Mouse (Mus musculus) midbrain, embryonic 15.5 days (tissue): Measurements from ENCODE around the gene Cdca5. TPM values are rescaled to one million over a fixed set of nuclear protein-coding genes. Genes with fewer than 3 reads are reported as not detected.

Experiments
- ATAC-seq: fragments of 200-750 bp; cut with Nextera tagmentation; replicated peaks from 2 replicates; pipeline ENCODE4 v1.8.0; 2017; ENCODE audit warnings: moderate TSS enrichment
- H3K27ac ChIP-seq: fragments of 300-500 bp; sonication (generic); 2 replicates; pipeline ENCODE4 v1.5.1; 2015; ENCODE audit warnings: mild to moderate bottlenecking, inconsistent platforms
- H3K27me3 ChIP-seq: fragments of 300-500 bp; sonication (generic); replicated peaks from 2 replicates; pipeline ENCODE4 v1.6.1; 2015; ENCODE audit warnings: inconsistent platforms
- H3K36me3 ChIP-seq: fragments of 300-500 bp; sonication (generic); replicated peaks from 2 replicates; pipeline ENCODE4 v1.6.1; 2015; ENCODE audit warnings: inconsistent platforms
- H3K4me1 ChIP-seq: fragments of 300-500 bp; sonication (generic); 2 replicates; pipeline ENCODE4 v1.6.1; 2015; ENCODE audit warnings: inconsistent platforms
- H3K4me2 ChIP-seq: fragments of 300-500 bp; sonication (generic); 2 replicates; pipeline ENCODE4 v1.6.1; 2015; ENCODE audit warnings: inconsistent platforms, mild to moderate bottlenecking, moderate library complexity
- H3K4me3 ChIP-seq: fragments of 300-500 bp; sonication (generic); 2 replicates; pipeline ENCODE4 v1.5.1; 2015; ENCODE audit warnings: mild to moderate bottlenecking, inconsistent platforms
- H3K9ac ChIP-seq: fragments of 300-500 bp; sonication (generic); 2 replicates; pipeline ENCODE4 v1.6.1; 2015; ENCODE audit warnings: mild to moderate bottlenecking, inconsistent platforms
- H3K9me3 ChIP-seq: fragments of 300-500 bp; sonication (generic); 2 replicates; pipeline ENCODE4 v1.6.1; 2016; ENCODE audit warnings: inconsistent platforms
- WGBS: fragments of 180-500 bp; shearing (Covaris S2); methylation state at CpG from one replicate; pipeline ENCODE4 v1.1.7; 2015; ENCODE audit warnings: mixed read lengths; 5-methylcytosine and 5-hydroxymethylcytosine counted together
- polyA plus RNA-seq: library from polyadenylated mRNA; unstranded; fragments of >200 nt; fragmentation: Nextera tagmentation; extraction: Ambion mirVana; gene quantifications from 2 replicates; pipeline ENCODE4 v1.2.1, GENCODE M21; 2015

The Cdca5 gene
- polyA plus RNA-seq, 1 experiment from 2014 or later = 5.1 TPM

- WGBS = 42% methylated on average over 5 of the region's 5 CpGs
- peak overlapping the region; percentile 66 for H3K4me3 ChIP-seq
- peak; percentile 16 for ATAC-seq
- peak overlapping the region; percentile 93 for H3K27ac ChIP-seq
- H3K36me3 ChIP-seq = peaks cover 18% of the 10 kb centered on the region
- no peaks in the 10 kb centered on the region for H3K9me3 ChIP-seq
- H3K4me2 ChIP-seq = peak overlapping the region; percentile 95
- H3K4me1 ChIP-seq = peaks cover 46% of the 10 kb centered on the region
- peak overlapping the region; percentile 87 for H3K9ac ChIP-seq
- H3K27me3 ChIP-seq = no peaks in the 10 kb centered on the region
Measured at GRCm38 (mm10) chr19:6066571-6066970, 18.2 kb upstream of the Cdca5 start.

- H3K4me3 ChIP-seq = peak overlapping the region; percentile 66
- peak; percentile 79 for ATAC-seq
- no peaks in the 10 kb centered on the region for H3K9me3 ChIP-seq
- peaks cover 19% of the 10 kb centered on the region for H3K36me3 ChIP-seq
- 2% methylated on average over 30 of the region's 30 CpGs for WGBS
- H3K9ac ChIP-seq = peak overlapping the region; percentile 87
- H3K27me3 ChIP-seq = no peaks in the 10 kb centered on the region
- H3K4me1 ChIP-seq = peaks cover 40% of the 10 kb centered on the region
- peak overlapping the region; percentile 95 for H3K4me2 ChIP-seq
- peak overlapping the region; percentile 93 for H3K27ac ChIP-seq
Measured at GRCm38 (mm10) chr19:6067011-6067723, 17.6 kb upstream of the Cdca5 start.

- 9% methylated on average over 33 of the region's 33 CpGs for WGBS
- H3K4me2 ChIP-seq = peak within 1 kb of the TSS; percentile 95
Measured at GRCm38 (mm10) chr19:6067724-6068415, 16.9 kb upstream of the Cdca5 start, which contains the start of gene Tm7sf2. TSS of gene Tm7sf2 (minus strand) at chr19:6068373.

GRCm38 (mm10) chr19:6068951-6069350 is 15.8 kb upstream of the Cdca5 start:
- 81% methylated on average over 4 of the region's 4 CpGs for WGBS
- H3K4me3 ChIP-seq = no peak overlapping the region
- no peak overlapping the region for H3K4me2 ChIP-seq
- H3K36me3 ChIP-seq = peaks cover 23% of the 10 kb centered on the region
- peaks cover 24% of the 10 kb centered on the region for H3K4me1 ChIP-seq
- no peaks in the 10 kb centered on the region for H3K9me3 ChIP-seq
- no peak for ATAC-seq
- H3K27me3 ChIP-seq = no peaks in the 10 kb centered on the region
- no peak overlapping the region for H3K27ac ChIP-seq
- H3K9ac ChIP-seq = no peak overlapping the region

More at GRCm38 (mm10) chr19:6067724-6068415, 16.9 kb upstream of the Cdca5 start, which contains the start of gene Tm7sf2:
- Histone ChIP-seq H3K36me3 (peaks cover 19% of the 10 kb centered on the region), H3K4me3 (peak within 1 kb of the TSS; percentile 66), H3K27ac (peak within 1 kb of the TSS; percentile 93), H3K9ac (peak within 1 kb of the TSS; percentile 87), H3K27me3 (no peaks in the 10 kb centered on the region), H3K4me1 (peaks cover 33% of the 10 kb centered on the region), H3K9me3 (no peaks in the 10 kb centered on the region)
- peak; percentile 94 for ATAC-seq

GRCm38 (mm10) chr19:6069851-6070250 is 14.9 kb upstream of the Cdca5 start:
- no peak overlapping the region for H3K27ac ChIP-seq
- no peaks in the 10 kb centered on the region for H3K9me3 ChIP-seq
- H3K27me3 ChIP-seq = no peaks in the 10 kb centered on the region
- no peak for ATAC-seq
- peaks cover 23% of the 10 kb centered on the region for H3K36me3 ChIP-seq
- H3K4me3 ChIP-seq = no peak overlapping the region
- no peak overlapping the region for H3K4me2 ChIP-seq
- H3K4me1 ChIP-seq = peaks cover 24% of the 10 kb centered on the region
- 94% methylated on average over 10 of the region's 10 CpGs for WGBS
- no peak overlapping the region for H3K9ac ChIP-seq

GRCm38 (mm10) chr19:6070571-6071250 is 14.1 kb upstream of the Cdca5 start:
- H3K27me3 ChIP-seq = no peaks in the 10 kb centered on the region
- no peak overlapping the region for H3K4me3 ChIP-seq
- no peak overlapping the region for H3K4me2 ChIP-seq
- peaks cover 28% of the 10 kb centered on the region for H3K4me1 ChIP-seq
- ATAC-seq = no peak
- H3K9ac ChIP-seq = no peak overlapping the region
- WGBS = 92% methylated on average over 31 of the region's 31 CpGs
- H3K27ac ChIP-seq = no peak overlapping the region
- H3K36me3 ChIP-seq = peaks cover 23% of the 10 kb centered on the region
- no peaks in the 10 kb centered on the region for H3K9me3 ChIP-seq

GRCm38 (mm10) chr19:6071261-6071660 is 13.5 kb upstream of the Cdca5 start:
- Histone ChIP-seq H3K4me1 (peaks cover 28% of the 10 kb centered on the region), H3K36me3 (peaks cover 23% of the 10 kb centered on the region), H3K9ac (no peak overlapping the region), H3K4me2 (no peak overlapping the region), H3K27ac (no peak overlapping the region), H3K27me3 (no peaks in the 10 kb centered on the region), H3K4me3 (no peak overlapping the region), H3K9me3 (no peaks in the 10 kb centered on the region)
- no peak for ATAC-seq
- 98% methylated on average over 19 of the region's 19 CpGs for WGBS

- H3K27me3 ChIP-seq = no peaks in the 10 kb centered on the region
- peaks cover 20% of the 10 kb centered on the region for H3K4me1 ChIP-seq
- 89% methylated on average over 5 of the region's 5 CpGs for whole genome bisulfite sequencing
- no peak overlapping the region for H3K4me2 ChIP-seq
- peaks cover 23% of the 10 kb centered on the region for H3K36me3 ChIP-seq
- no peak overlapping the region for H3K27ac ChIP-seq
- no peak overlapping the region for H3K4me3 ChIP-seq
- no peaks in the 10 kb centered on the region for H3K9me3 ChIP-seq
- ATAC-seq = no peak
- H3K9ac ChIP-seq = no peak overlapping the region
Measured at GRCm38 (mm10) chr19:6073889-6074288, 10.9 kb upstream of the Cdca5 start.

- peaks cover 15% of the 10 kb centered on the region; the same call in 1 of the 2 replicates for H3K36me3 ChIP-seq
- H3K27ac ChIP-seq = peak within 1 kb of the TSS; percentile 89
- H3K4me3 ChIP-seq = peak within 1 kb of the TSS; percentile 79
- peak; percentile 87 for ATAC-seq
- H3K9me3 ChIP-seq = no peaks in the 10 kb centered on the region
- WGBS = 2% methylated on average over 33 of the region's 33 CpGs
- peaks cover 20% of the 10 kb centered on the region for H3K4me1 ChIP-seq
- no peaks in the 10 kb centered on the region for H3K27me3 ChIP-seq
- peak within 1 kb of the TSS; percentile 95 for H3K4me2 ChIP-seq
- H3K9ac ChIP-seq = peak within 1 kb of the TSS; percentile 75
Measured at GRCm38 (mm10) chr19:6076564-6077393, 8.0 kb upstream of the Cdca5 start, which contains the start of gene Vps51. TSS of gene Vps51 (minus strand) at chr19:6077231.

- H3K9ac ChIP-seq = no peak within 1 kb of the TSS
- H3K4me2 ChIP-seq = no peak within 1 kb of the TSS
- WGBS = 94% methylated on average over 12 of the region's 12 CpGs
- H3K27me3 ChIP-seq = no peaks in the 10 kb centered on the region
- ATAC-seq = no peak
- no peaks in the 10 kb centered on the region for H3K9me3 ChIP-seq
- peaks cover 37% of the 10 kb centered on the region for H3K4me1 ChIP-seq
- H3K27ac ChIP-seq = no peak within 1 kb of the TSS
- no peak within 1 kb of the TSS for H3K4me3 ChIP-seq
- H3K36me3 ChIP-seq = peaks cover 14% of the 10 kb centered on the region; the same call in 1 of the 2 replicates
Measured at GRCm38 (mm10) chr19:6079983-6080480, 4.8 kb upstream of the Cdca5 start, which contains the start of gene Tmem262. TSS of gene Tmem262 (plus strand) at chr19:6080033.

- WGBS = 88% methylated on average over 9 of the region's 9 CpGs
- no peak for ATAC-seq
- no peaks in the 10 kb centered on the region for H3K27me3 ChIP-seq
Measured at GRCm38 (mm10) chr19:6082156-6082555, 2.6 kb upstream of the Cdca5 start, which contains the start of gene Gm28374. TSS of gene Gm28374 (minus strand) at chr19:6082256.

More at GRCm38 (mm10) chr19:6082156-6082555, 2.6 kb upstream of the Cdca5 start, which contains the start of gene Gm28374:
- H3K4me1 ChIP-seq = peaks cover 29% of the 10 kb centered on the region
- no peaks in the 10 kb centered on the region for H3K9me3 ChIP-seq
- H3K36me3 ChIP-seq = peaks cover 14% of the 10 kb centered on the region; the same call in 1 of the 2 replicates
- no peak within 1 kb of the TSS for H3K4me3 ChIP-seq
- no peak within 1 kb of the TSS for H3K27ac ChIP-seq
- H3K9ac ChIP-seq = no peak within 1 kb of the TSS
- no peak within 1 kb of the TSS for H3K4me2 ChIP-seq
